In the genomic region with DNA sequence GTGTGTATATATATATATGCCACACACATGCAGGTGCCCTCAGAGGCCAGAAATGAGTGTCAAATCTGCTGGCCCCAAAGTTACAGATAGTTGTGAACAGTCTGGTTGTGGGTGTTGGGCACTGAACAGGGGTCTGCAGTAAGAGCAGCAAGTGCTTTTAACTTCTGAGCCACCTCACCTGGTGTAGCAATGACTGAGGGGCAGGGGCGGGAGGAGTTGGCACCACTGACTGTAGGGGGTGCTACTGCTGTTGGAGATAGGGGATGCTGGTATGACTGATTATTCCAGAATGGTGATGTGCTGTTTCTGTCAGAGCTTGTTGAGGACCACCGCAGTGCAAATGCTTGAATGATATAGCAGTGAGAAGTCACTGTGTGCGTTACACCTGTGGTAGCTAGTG, we compare ENCODE assay signal across 8 mouse cellular contexts. TPM values are rescaled to one million over a fixed set of nuclear protein-coding genes. Genes with fewer than 3 reads are reported as not detected.
DNase-seq lines count a peak whose midpoint lies in the region; ATAC-seq lines count a peak whose summit lies in the region.

No protein-coding gene starts in this region.

- peak overlapping the region; percentile 49 for H3K4me3 ChIP-seq in forebrain, embryonic 10.5 days
- H3K4me3 ChIP-seq in forebrain, embryonic 15.5 days: no peak overlapping the region
- peak overlapping the region; percentile 51; the same call in 1 of the 2 replicates for H3K4me3 ChIP-seq in midbrain, embryonic 10.5 days
- no peak overlapping the region for H3K4me3 ChIP-seq in midbrain, embryonic 16.5 days (ENCODE audit: low read depth, low read length)
- peak overlapping the region; percentile 43 for H3K4me3 ChIP-seq in limb, embryonic 15.5 days

- H3K9ac ChIP-seq in forebrain, embryonic 15.5 days (replicated peaks): no peak overlapping the region
- no peak overlapping the region for H3K9ac ChIP-seq in midbrain, embryonic 16.5 days (ENCODE audit: low read depth, low read length)
- no peak overlapping the region for H3K9ac ChIP-seq in limb, embryonic 15.5 days

- no peak overlapping the region for H3K4me2 ChIP-seq in forebrain, embryonic 15.5 days (replicated peaks)
- no peak overlapping the region; the same call in 1 of the 2 replicates for H3K4me2 ChIP-seq in midbrain, embryonic 16.5 days (ENCODE audit: low read length)
- peak overlapping the region; percentile 88 for H3K4me2 ChIP-seq in limb, embryonic 15.5 days

- no peak overlapping the region for H3K27ac ChIP-seq in forebrain, embryonic 10.5 days
- H3K27ac ChIP-seq in forebrain, embryonic 15.5 days (replicated peaks): no peak overlapping the region
- H3K27ac ChIP-seq in midbrain, embryonic 10.5 days (replicated peaks): no peak overlapping the region; the same call in 1 of the 2 replicates
- no peak overlapping the region for H3K27ac ChIP-seq in midbrain, embryonic 16.5 days (ENCODE audit: low read length)
- H3K27ac ChIP-seq in limb, embryonic 15.5 days: peak overlapping the region; percentile 86; the same call in 1 of the 2 replicates

- H3K36me3 ChIP-seq in forebrain, embryonic 10.5 days (replicated peaks): no peaks in the 10 kb centered on the region
- no peaks in the 10 kb centered on the region for H3K36me3 ChIP-seq in forebrain, embryonic 15.5 days
- no peaks in the 10 kb centered on the region for H3K36me3 ChIP-seq in midbrain, embryonic 10.5 days
- no peaks in the 10 kb centered on the region for H3K36me3 ChIP-seq in midbrain, embryonic 16.5 days (ENCODE audit: control insufficient read depth, insufficient read depth, low read length)
- no peaks in the 10 kb centered on the region for H3K36me3 ChIP-seq in limb, embryonic 15.5 days

- WGBS in forebrain, embryonic 10.5 days: 87% methylated on average over 3 of the region's 3 CpGs
- WGBS in forebrain, embryonic 15.5 days: 83% methylated on average over 3 of the region's 3 CpGs
- 76% methylated on average over 3 of the region's 3 CpGs for WGBS in midbrain, embryonic 10.5 days
- WGBS in midbrain, embryonic 16.5 days: 74% methylated on average over 3 of the region's 3 CpGs
- WGBS in limb, embryonic 15.5 days: 66% methylated on average over 3 of the region's 3 CpGs

- no peaks in the 10 kb centered on the region for H3K9me3 ChIP-seq in forebrain, embryonic 10.5 days
- no peaks in the 10 kb centered on the region for H3K9me3 ChIP-seq in forebrain, embryonic 15.5 days
- H3K9me3 ChIP-seq in midbrain, embryonic 10.5 days (replicated peaks): no peaks in the 10 kb centered on the region
- H3K9me3 ChIP-seq in midbrain, embryonic 16.5 days (replicated peaks; ENCODE audit: control insufficient read depth, low read length, poor library complexity, severe bottlenecking): no peaks in the 10 kb centered on the region
- H3K9me3 ChIP-seq in limb, embryonic 15.5 days: no peaks in the 10 kb centered on the region

- peaks cover 28% of the 10 kb centered on the region for H3K4me1 ChIP-seq in forebrain, embryonic 10.5 days
- peaks cover 14% of the 10 kb centered on the region for H3K4me1 ChIP-seq in forebrain, embryonic 15.5 days
- H3K4me1 ChIP-seq in midbrain, embryonic 10.5 days: peaks cover 25% of the 10 kb centered on the region
- peaks cover 9% of the 10 kb centered on the region for H3K4me1 ChIP-seq in midbrain, embryonic 16.5 days (ENCODE audit: control insufficient read depth, insufficient read depth, low read length)
- peaks cover 14% of the 10 kb centered on the region for H3K4me1 ChIP-seq in limb, embryonic 15.5 days

- no peak for DNase-seq in forebrain, embryonic 10.5 days (ENCODE audit: extremely low spot score, low spot score)
- DNase-seq in midbrain, embryonic 10.5 days (ENCODE audit: low spot score): no peak
- peak; percentile 29 to 32 for DNase-seq in thymus, postnatal 10 days (ENCODE audit: low spot score in 2 of 2)
- no peak for DNase-seq in adrenal gland, adult 2 months
- no peak for DNase-seq in left cerebral cortex, adult 18-20 months (ENCODE audit: low spot score in 2 of 2)

- no peak for ATAC-seq in forebrain, embryonic 15.5 days (replicated peaks)
- no peak for ATAC-seq in midbrain, embryonic 16.5 days
- ATAC-seq in limb, embryonic 15.5 days (ENCODE audit: insufficient number of reproducible peaks, low FRiP score, low TSS enrichment, low read depth): no peak

- H3K27me3 ChIP-seq in forebrain, embryonic 10.5 days (ENCODE audit: poor library complexity, severe bottlenecking): no peaks in the 10 kb centered on the region
- no peaks in the 10 kb centered on the region for H3K27me3 ChIP-seq in forebrain, embryonic 15.5 days
- H3K27me3 ChIP-seq in midbrain, embryonic 10.5 days (ENCODE audit: low read depth, poor library complexity, severe bottlenecking): no peaks in the 10 kb centered on the region
- H3K27me3 ChIP-seq in midbrain, embryonic 16.5 days (ENCODE audit: control insufficient read depth, insufficient read depth, low read depth, low read length): no peaks in the 10 kb centered on the region
- H3K27me3 ChIP-seq in limb, embryonic 15.5 days: no peaks in the 10 kb centered on the region

RNA-seq across cellular contexts. Expression of a gene that starts 12.1 kb away (rescaled TPM):
- polyA plus RNA-seq in forebrain, embryonic 10.5 days (2016; fragmentation: Nextera tagmentation; extraction: Ambion mirVana): 785 and 825 TPM in 2 replicates
- 406 and 432 TPM in 2 replicates for polyA plus RNA-seq in forebrain, embryonic 15.5 days (2015; fragmentation: Nextera tagmentation; extraction: Ambion mirVana)
- 691 and 854 TPM in 2 replicates for polyA plus RNA-seq in midbrain, embryonic 10.5 days (2016; fragmentation: Nextera tagmentation; extraction: Ambion mirVana)
- 391 and 407 TPM in 2 replicates for polyA plus RNA-seq in midbrain, embryonic 16.5 days (2015; fragmentation: Nextera tagmentation; extraction: Ambion mirVana)
- 706 and 819 TPM in 2 replicates for polyA plus RNA-seq in limb, embryonic 15.5 days (2015; fragmentation: Nextera tagmentation; extraction: Ambion mirVana)
- total RNA-seq in adrenal gland, adult 2 months (2021): 100 to 1,000 TPM; 480 to 551 TPM
- 94.5 and 146 TPM in 2 replicates for polyA plus RNA-seq in adrenal gland, adult 2 months (2012; rRNA removed)
- total RNA-seq in left cerebral cortex, adult 18-20 months (2021): 100 to 1,000 TPM; 298 to 323 TPM

RNA-seq across cellular contexts. Expression of a gene that starts 43.7 kb away (rescaled TPM):
- 0.16 and 0.33 TPM in 2 replicates for polyA plus RNA-seq in forebrain, embryonic 10.5 days (2016; fragmentation: Nextera tagmentation; extraction: Ambion mirVana)
- polyA plus RNA-seq in forebrain, embryonic 15.5 days (2015; fragmentation: Nextera tagmentation; extraction: Ambion mirVana): 1.5 and 1.9 TPM in 2 replicates
- polyA plus RNA-seq in midbrain, embryonic 10.5 days (2016; fragmentation: Nextera tagmentation; extraction: Ambion mirVana): 0.06 and 0.07 TPM in 2 replicates
- 4.4 and 5.5 TPM in 2 replicates for polyA plus RNA-seq in midbrain, embryonic 16.5 days (2015; fragmentation: Nextera tagmentation; extraction: Ambion mirVana)
- 2.1 and 2.8 TPM in 2 replicates for polyA plus RNA-seq in limb, embryonic 15.5 days (2015; fragmentation: Nextera tagmentation; extraction: Ambion mirVana)
- total RNA-seq in adrenal gland, adult 2 months (2021): 1 to 10 TPM in 1 of 2 experiments, under 1 TPM in 1; 0.66 to 2.9 TPM
- polyA plus RNA-seq in adrenal gland, adult 2 months (2012; rRNA removed): 7.8 and 13.3 TPM in 2 replicates
- 1 to 10 TPM; 7.8 to 8.5 TPM for total RNA-seq in left cerebral cortex, adult 18-20 months (2021)

Comparison
In these comparisons a context has a peak if more than half of its experiments do, and no peak if none do; other contexts are left out.
1. H3K4me3 ChIP-seq: peak in forebrain, embryonic 10.5 days (single experiment), midbrain, embryonic 10.5 days (single experiment) and limb, embryonic 15.5 days (single experiment); none in forebrain, embryonic 15.5 days (single experiment) and midbrain, embryonic 16.5 days (single experiment).
2. DNase-seq: peak in thymus, postnatal 10 days (2 of 2); none in forebrain, embryonic 10.5 days (single experiment), midbrain, embryonic 10.5 days (single experiment), adrenal gland, adult 2 months (single experiment) and left cerebral cortex, adult 18-20 months (0 of 2).